25 mouse cellular contexts compared by ENCODE assay signal in genomic region chr2:158498457-158498856, GRCm38 (mm10). TPM values are rescaled to one million over a fixed set of nuclear protein-coding genes. Genes with fewer than 3 reads are reported as not detected.
"Had no signal": no experiment of that assay in that cellular context is flagged by ENCODE, and none has a peak within 500 bp of the region (broad histone marks: within the 10 kb centered on the region; RNA-seq: fewer than 3 reads in every experiment).

No protein-coding gene starts in this region.

- H3K4me3 ChIP-seq: midbrain, embryonic 13.5 days; midbrain, embryonic 15.5 days; myocyte; neural tube, embryonic 13.5 days; neural tube, embryonic 15.5 days had no signal

- H3K4me2 ChIP-seq: lung, embryonic 14.5 days; midbrain, embryonic 11.5 days; midbrain, embryonic 13.5 days; midbrain, embryonic 15.5 days; neural tube, embryonic 13.5 days; neural tube, embryonic 15.5 days had no signal

- H3K27me3 ChIP-seq: midbrain, embryonic 13.5 days; midbrain, embryonic 15.5 days; neural tube, embryonic 13.5 days; neural tube, embryonic 15.5 days had no signal

- DNase-seq: lung, adult 18-20 months; lung, embryonic 14.5 days; lung, postnatal 10 days; lung, postnatal 4 days; retina, postnatal 1 day; right cerebral cortex, adult 18-20 months; right cerebral cortex, postnatal 25 days; right cerebral cortex, postnatal 4 days; spleen, adult 18-20 months; thymus, adult 18-20 months; thymus, postnatal 14 days; thymus, postnatal 36 days had no signal

- H3K9me3 ChIP-seq: midbrain, embryonic 13.5 days; midbrain, embryonic 15.5 days; neural tube, embryonic 13.5 days; neural tube, embryonic 15.5 days had no signal

- H3K9ac ChIP-seq: lung, embryonic 14.5 days; midbrain, embryonic 13.5 days; midbrain, embryonic 15.5 days; neural tube, embryonic 13.5 days; neural tube, embryonic 15.5 days had no signal

- ATAC-seq: midbrain, embryonic 13.5 days; midbrain, embryonic 15.5 days had no signal

- H3K4me1 ChIP-seq: midbrain, embryonic 13.5 days; midbrain, embryonic 15.5 days; neural tube, embryonic 13.5 days; neural tube, embryonic 15.5 days had no signal

- H3K27ac ChIP-seq: midbrain, embryonic 13.5 days; midbrain, embryonic 15.5 days; neural tube, embryonic 13.5 days; neural tube, embryonic 15.5 days had no signal

RNA-seq across cellular contexts. Expression of gene Adig, which starts 4.0 kb away (rescaled TPM):
- total RNA-seq: megakaryocyte, adult 5-6 weeks; megakaryocyte-erythroid progenitor cell, adult 5-6 weeks had no signal
- polyA plus RNA-seq: liver, embryonic 16.5 days; lung, embryonic 16.5 days; midbrain, embryonic 11.5 days; midbrain, embryonic 13.5 days; midbrain, embryonic 15.5 days; myocyte; neural tube, embryonic 11.5 days; neural tube, embryonic 13.5 days; neural tube, embryonic 15.5 days had no signal

RNA-seq across cellular contexts. Expression of gene Arhgap40, which starts 14.1 kb away (rescaled TPM):
- total RNA-seq: megakaryocyte, adult 5-6 weeks; megakaryocyte-erythroid progenitor cell, adult 5-6 weeks had no signal
- polyA plus RNA-seq: liver, embryonic 16.5 days; lung, embryonic 14.5 days; lung, embryonic 16.5 days; myocyte; neural tube, embryonic 11.5 days; small intestine, adult 2 months; thymus, postnatal 0 days had no signal
